Mouse (Mus musculus) thymus, adult 2 months (tissue): ENCODE measurements around the gene Ddx19a. TPM values are rescaled to one million over a fixed set of nuclear protein-coding genes. Genes with fewer than 3 reads are reported as not detected.
"Not testable (repeated sequence)": the region's sequence is repeated elsewhere in the genome, so short reads cannot be mapped to it uniquely, and the experiment has no call there.

Source experiments
- DNase-seq: peaks from one replicate; pipeline ENCODE4 v3.0.0; 2021
- H3K27ac ChIP-seq: fragments of 200-500 bp; 2 replicates; pipeline ENCODE4 v1.5.1; 2012; ENCODE audit warnings: low read length, control low read depth; ENCODE audit not compliant: control insufficient read depth, insufficient read depth
- H3K27me3 ChIP-seq: fragments of 200-500 bp; 2 replicates; pipeline ENCODE4 v1.6.1; 2012; ENCODE audit warnings: mild to moderate bottlenecking, low read length, moderate library complexity, mixed read lengths; ENCODE audit not compliant: control insufficient read depth, insufficient read depth
- H3K36me3 ChIP-seq: fragments of 200-500 bp; 2 replicates; pipeline ENCODE4 v1.6.1; 2012; ENCODE audit warnings: mild to moderate bottlenecking, low read length, moderate library complexity; ENCODE audit not compliant: control insufficient read depth, insufficient read depth
- H3K4me1 ChIP-seq: fragments of 200-500 bp; replicated peaks from 2 replicates; pipeline ENCODE4 v1.6.1; 2012; ENCODE audit warnings: low read length; ENCODE audit not compliant: control insufficient read depth, insufficient read depth
- H3K4me3 ChIP-seq: fragments of 200-500 bp; 2 replicates; pipeline ENCODE4 v1.5.1; 2012; ENCODE audit warnings: mild to moderate bottlenecking, low read length, control low read depth, moderate library complexity; ENCODE audit not compliant: control insufficient read depth, insufficient read depth
- CTCF ChIP-seq: fragments of 200-500 bp; IDR thresholded peaks from 2 replicates; pipeline ENCODE4 v1.5.1; 2012; ENCODE audit warnings: mild to moderate bottlenecking, control low read depth, low read length, moderate library complexity, borderline replicate concordance; ENCODE audit not compliant: control insufficient read depth, poor library complexity, insufficient read depth; ENCODE audit errors: extremely low read depth
- POLR2A ChIP-seq: fragments of 200-500 bp; IDR thresholded peaks from 2 replicates; pipeline ENCODE4 v1.6.1; 2012; ENCODE audit warnings: mild to moderate bottlenecking, low read length, control low read depth, moderate library complexity; ENCODE audit not compliant: control insufficient read depth, poor library complexity, insufficient read depth; ENCODE audit errors: extremely low read depth
- WGBS: fragments of 180-500 bp; shearing (Covaris S2); methylation state at CpG from one replicate; pipeline ENCODE4 v1.1.7; 2018; 5-methylcytosine and 5-hydroxymethylcytosine counted together
- polyA plus RNA-seq: library from polyadenylated mRNA; depleted of rRNA; stranded (reverse); fragments of >200 nt; gene quantifications from 2 replicates; pipeline ENCODE4 v1.2.3, GENCODE M21; 2012

Ddx19a gene
- polyA plus RNA-seq, 1 experiment = 48.4 TPM

- TF ChIP-seq POLR2A (no peak; the same call in 1 of the 2 replicates), CTCF (no peak)
- Histone ChIP-seq H3K4me3 (peak overlapping the region; percentile 67), H3K36me3 (peaks cover 4% of the 10 kb centered on the region; the same call in 1 of the 2 replicates), H3K27me3 (no peaks in the 10 kb centered on the region), H3K4me1 (peaks cover 10% of the 10 kb centered on the region), H3K27ac (no peak overlapping the region)
- WGBS = 11% methylated on average over 37 of the region's 37 CpGs
- DNase-seq = peak; percentile 96
These were observed 36.0 kb upstream of the Ddx19a start for GRCm38 (mm10) chr8:111033482-111034215.

GRCm38 (mm10) chr8:111032916-111033315 is 35.3 kb upstream of the Ddx19a start, which contains the start of gene Aars:
Gene Aars (plus strand): TSS chr8:111033144.
- Histone ChIP-seq H3K4me3 (peak within 1 kb of the TSS; percentile 67), H3K4me1 (peaks cover 10% of the 10 kb centered on the region), H3K36me3 (no peaks in the 10 kb centered on the region), H3K27ac (no peak within 1 kb of the TSS), H3K27me3 (no peaks in the 10 kb centered on the region)
- TF ChIP-seq CTCF = no peak
- 97% methylated on average over 7 of the region's 7 CpGs for WGBS
- no peak for DNase-seq

- Histone ChIP-seq H3K4me3 (no peak within 1 kb of the TSS), H3K27me3 (no peaks in the 10 kb centered on the region), H3K27ac (no peak within 1 kb of the TSS), H3K36me3 (no peaks in the 10 kb centered on the region), H3K4me1 (peaks cover 12% of the 10 kb centered on the region)
- WGBS = 97% methylated on average over 19 of the region's 19 CpGs
- no peak for TF ChIP-seq CTCF
- no peak for DNase-seq
These were observed 34.0 kb upstream of the Ddx19a start, which contains the start of gene Ddx19b for GRCm38 (mm10) chr8:111031572-111031971. Gene Ddx19b (minus strand): TSS chr8:111031751.

DNA sequence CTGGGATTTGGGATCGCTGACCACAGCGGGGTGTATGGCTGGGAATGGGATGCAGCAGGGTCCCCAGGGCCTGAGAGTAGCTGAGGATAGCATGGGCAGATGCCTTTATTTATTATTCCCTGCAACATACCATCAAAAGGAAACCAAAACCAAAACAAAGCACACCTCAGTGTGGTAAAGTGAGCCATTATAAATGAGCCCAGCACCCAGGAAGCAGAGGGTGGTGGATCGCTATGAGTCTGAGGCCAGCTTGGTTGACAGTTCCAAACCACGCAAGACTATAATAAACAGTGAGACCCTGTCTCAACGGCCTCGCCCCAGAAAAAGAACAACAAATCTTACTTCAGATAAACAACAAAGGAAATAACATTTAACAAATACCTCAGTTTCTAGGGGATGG is 32.4 kb upstream of the Ddx19a start:
- no peak for DNase-seq
- WGBS = 40% methylated on average over 6 of the region's 6 CpGs
- TF ChIP-seq POLR2A = no peak
- TF ChIP-seq CTCF = no peak
- Histone ChIP-seq H3K27me3 (no peaks in the 10 kb centered on the region), H3K27ac (no peak overlapping the region), H3K4me1 (peaks cover 12% of the 10 kb centered on the region), H3K4me3 (no peak overlapping the region), H3K36me3 (no peaks in the 10 kb centered on the region)

DNA sequence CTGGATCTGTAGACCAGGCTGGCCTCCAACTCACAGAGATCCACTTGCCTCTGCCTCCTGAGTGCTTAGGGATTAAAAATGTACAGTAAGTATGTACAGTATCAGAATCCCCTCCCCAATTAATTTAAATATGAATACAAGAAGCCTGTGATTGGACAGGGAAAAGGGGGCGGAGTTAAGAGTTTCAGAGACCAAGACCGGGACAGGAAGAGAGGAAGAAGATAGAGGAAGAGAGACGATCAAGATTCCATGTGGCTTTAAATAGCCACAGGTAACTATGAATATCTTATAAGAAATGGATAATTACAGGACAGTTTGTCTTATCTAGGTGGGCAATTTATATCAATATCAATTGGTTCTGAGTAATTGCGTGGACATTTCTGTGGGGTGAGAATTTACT is 32.0 kb upstream of the Ddx19a start:
- no peak overlapping the region for H3K27ac ChIP-seq
- H3K27me3 ChIP-seq = no peaks in the 10 kb centered on the region
- no peak overlapping the region for H3K4me3 ChIP-seq
- H3K4me1 ChIP-seq = peaks cover 12% of the 10 kb centered on the region
- TF ChIP-seq POLR2A = no peak
- no peak for TF ChIP-seq CTCF
- 26% methylated on average over 4 of the region's 4 CpGs for WGBS
- DNase-seq = no peak
- H3K36me3 ChIP-seq = no peaks in the 10 kb centered on the region

GRCm38 (mm10) chr8:111027391-111027937 is 29.9 kb upstream of the Ddx19a start:
- peak overlapping the region; percentile 66 for H3K4me3 ChIP-seq
- WGBS = under 1% methylated on average over 31 of the region's 31 CpGs
- peak; percentile 77 for DNase-seq
- TF ChIP-seq CTCF = peak; percentile 25; the same call in 1 of the 2 replicates
- TF ChIP-seq POLR2A = peak; percentile 60; the same call in 1 of the 2 replicates
- no peaks in the 10 kb centered on the region for H3K27me3 ChIP-seq
- 0 out of 2 replicates have a peak overlapping the region, but pooled peaks have one; percentile 7 for H3K27ac ChIP-seq
- H3K4me1 ChIP-seq = peaks cover 6% of the 10 kb centered on the region; the same call in 1 of the 2 replicates
- no peaks in the 10 kb centered on the region for H3K36me3 ChIP-seq

DNA sequence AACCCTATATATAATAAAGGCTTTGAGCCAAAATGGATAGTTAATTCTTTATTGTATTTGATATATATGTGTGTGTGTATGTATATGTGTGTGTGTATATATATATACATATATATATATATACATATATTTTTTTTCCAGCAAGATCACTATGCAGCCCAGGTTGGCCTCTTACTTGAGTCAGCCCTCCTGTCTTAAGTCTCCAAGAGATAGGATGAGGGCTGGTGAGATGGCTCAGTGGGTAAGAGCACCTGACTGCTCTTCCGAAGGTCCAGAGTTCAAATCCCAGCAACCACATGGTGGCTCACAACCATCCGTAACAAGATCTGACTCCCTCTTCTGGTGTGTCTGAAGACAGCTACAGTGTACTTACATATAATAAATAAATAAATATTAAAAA is 29.0 kb upstream of the Ddx19a start:
- not testable (repeated sequence) for DNase-seq, H3K36me3 ChIP-seq, H3K4me1 ChIP-seq, H3K4me3 ChIP-seq, H3K27me3 ChIP-seq, H3K27ac ChIP-seq
- WGBS = 94% methylated on average over 2 of the region's 2 CpGs

DNA sequence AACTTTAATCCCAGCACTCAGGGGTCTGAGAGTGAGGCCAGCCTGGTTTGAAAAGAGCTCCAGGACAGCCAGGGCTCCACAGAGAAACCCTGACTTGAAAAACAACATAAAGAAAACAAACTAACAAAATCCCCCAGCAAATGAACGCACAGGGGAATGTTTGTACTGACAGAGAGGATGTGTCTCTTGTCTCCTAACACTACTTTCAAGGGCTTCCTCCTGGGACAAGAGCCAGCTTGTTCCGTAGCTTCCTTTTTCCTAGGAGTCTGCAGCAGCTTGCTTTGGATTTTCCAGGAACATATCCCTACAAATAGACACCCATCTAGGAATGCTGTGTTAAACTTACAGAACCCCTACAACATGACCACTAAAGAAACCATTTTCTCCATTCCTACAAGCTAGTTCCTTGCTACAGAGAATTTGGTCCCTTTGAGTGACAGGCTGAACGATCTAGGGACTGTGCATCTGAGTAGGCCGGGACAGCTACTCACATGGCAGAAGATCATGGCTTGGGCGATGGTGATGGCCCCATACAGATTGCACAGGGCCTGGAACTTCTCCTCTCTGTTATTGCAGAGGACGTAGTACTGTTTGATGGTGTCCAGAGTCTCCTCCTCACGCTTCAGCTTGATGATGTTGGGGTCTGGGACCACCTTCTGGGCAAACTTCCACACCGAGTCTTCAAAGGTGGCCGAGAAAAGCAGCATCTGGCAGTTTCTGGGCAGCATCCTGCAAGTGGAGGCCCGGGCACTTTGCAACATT is 12.8 kb upstream of the Ddx19a start:
- H3K27me3 ChIP-seq, H3K4me3 ChIP-seq, DNase-seq, H3K4me1 ChIP-seq, H3K27ac ChIP-seq: not testable (repeated sequence)
- H3K36me3 ChIP-seq = peaks cover 25% of the 10 kb centered on the region
- 98% methylated on average over 9 of the region's 10 CpGs for WGBS
